Mouse (Mus musculus) megakaryocyte progenitor cell, adult 5-6 weeks (primary cell): Measurements from ENCODE around the gene Gpr62. TPM values are rescaled to one million over a fixed set of nuclear protein-coding genes. Genes with fewer than 3 reads are reported as not detected.

Experiments
- ATAC-seq: replicated peaks from 2 replicates; pipeline ENCODE4 v1.8.0; 2016; ENCODE audit warnings: mild to moderate bottlenecking, moderate TSS enrichment, inconsistent platforms; ENCODE audit not compliant: poor library complexity
- total RNA-seq, 2 experiments: library from RNA; stranded (forward) in 1 of 2; stranded (reverse) in 1 of 2; fragments of 157-497, 149-512 nt in 1 of 2; fragments of 200-1000 nt in 1 of 2; gene quantifications; 2 replicates each; pipeline versions ENCODE4 v1.2.3 to v1.2.4; 2015 to 2017

Gene Gpr62
- total RNA-seq, 2 experiments from 2014 or later: not detected

- ATAC-seq: peak; percentile 9
Observed at GRCm38 (mm10) chr9:106428719-106429220, 37.0 kb downstream of the Gpr62 start.

- peak; percentile 92 for ATAC-seq
Observed at GRCm38 (mm10) chr9:106421865-106422160, 43.9 kb downstream of the Gpr62 start.

DNA sequence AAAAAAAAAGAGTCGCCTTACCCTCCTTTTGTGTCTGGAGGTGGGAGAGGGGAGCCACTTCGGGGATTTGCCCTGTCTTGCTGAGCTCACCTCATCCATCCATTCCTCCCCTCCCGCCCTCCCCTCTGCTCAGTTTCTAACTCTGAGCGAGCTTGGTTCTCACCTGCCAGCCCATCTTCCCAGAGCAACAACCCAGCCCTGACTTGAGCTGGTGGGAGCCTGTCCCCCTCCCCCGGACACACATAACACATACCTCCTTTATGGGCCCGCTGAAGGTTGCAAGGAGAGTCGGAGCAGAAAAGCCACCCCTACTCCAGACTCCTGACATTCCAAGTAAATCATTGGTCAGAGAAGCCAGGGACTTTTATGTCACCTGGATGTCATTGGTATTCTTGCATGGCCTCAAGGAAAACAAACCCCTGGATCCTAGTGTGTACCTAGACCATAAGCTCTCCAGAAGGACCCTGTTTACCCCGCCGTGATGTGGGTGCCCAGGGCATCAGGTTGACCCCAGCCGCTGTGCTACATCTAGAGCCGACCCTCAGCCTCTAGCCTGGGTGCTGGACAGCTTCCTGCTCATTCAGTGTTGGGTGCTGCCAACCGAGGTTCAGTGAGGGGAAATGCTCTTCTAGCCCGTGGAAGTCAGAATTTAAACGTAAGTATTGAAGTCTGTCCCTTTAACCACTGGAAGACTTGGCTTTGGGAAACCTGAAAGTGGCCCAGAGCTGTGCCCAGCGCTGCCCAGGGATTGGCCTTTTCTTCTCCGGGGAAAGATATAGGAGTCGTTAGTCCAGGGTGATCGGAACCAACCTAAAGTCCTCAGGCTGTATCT is 44.5 kb downstream of the Gpr62 start:
- no peak for ATAC-seq

GRCm38 (mm10) chr9:106420608-106421007 is 45.1 kb downstream of the Gpr62 start:
- ATAC-seq: peak; percentile 22; the same call in 1 of the 2 replicates

- ATAC-seq: peak; percentile 63
Observed at GRCm38 (mm10) chr9:106417841-106418625, 47.7 kb downstream of the Gpr62 start.

DNA sequence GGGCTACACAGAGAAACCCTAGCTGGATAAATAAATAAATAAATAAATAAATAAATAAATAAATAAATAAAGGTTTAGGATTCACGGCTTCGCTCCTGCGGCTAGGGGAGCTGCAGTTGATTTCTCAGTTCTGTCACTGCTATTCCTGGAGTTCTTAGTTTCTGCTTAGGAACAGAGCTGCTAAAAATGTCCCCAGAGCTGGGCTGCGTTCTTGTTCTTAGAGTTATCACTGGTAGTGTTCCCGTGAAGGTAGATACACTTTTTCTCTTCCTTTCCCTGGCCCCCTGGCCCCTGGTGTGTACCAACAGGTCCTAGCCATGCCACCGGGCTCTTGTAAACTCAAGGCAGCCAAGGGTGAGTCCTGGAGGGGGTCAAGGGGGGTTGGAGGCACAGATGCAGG is 48.9 kb downstream of the Gpr62 start:
- no peak for ATAC-seq

Other genes with a start within 250 kb of the Gpr62 start
- gene Tlr9, start 243.3 kb downstream of the Gpr62 start, total RNA-seq (2015): 2.2 and 4.5 TPM in 2 replicates
- 0.37 and 0.46 TPM in 2 replicates for gene Tlr9, start 243.3 kb downstream of the Gpr62 start, total RNA-seq (2017)
- gene Alas1, start 217.3 kb downstream of the Gpr62 start, total RNA-seq (2015): 559 and 576 TPM in 2 replicates
- 961 and 988 TPM in 2 replicates for gene Alas1, start 217.3 kb downstream of the Gpr62 start, total RNA-seq (2017)
- gene Poc1a, start 184.9 kb downstream of the Gpr62 start, total RNA-seq (2015): 38.9 and 50.1 TPM in 2 replicates
- gene Poc1a, start 184.9 kb downstream of the Gpr62 start, total RNA-seq (2017): 33.2 and 43.8 TPM in 2 replicates
- gene Dusp7, start 97.3 kb downstream of the Gpr62 start, total RNA-seq (2015): 31.6 and 41.9 TPM in 2 replicates
- 10.8 and 15.0 TPM in 2 replicates for gene Dusp7, start 97.3 kb downstream of the Gpr62 start, total RNA-seq (2017)
- 3,403 and 3,618 TPM in 2 replicates for gene Rpl29, start 36.5 kb downstream of the Gpr62 start, total RNA-seq (2015)
- 1,606 and 1,752 TPM in 2 replicates for gene Rpl29, start 36.5 kb downstream of the Gpr62 start, total RNA-seq (2017)
- gene Acy1, start 27.6 kb downstream of the Gpr62 start, total RNA-seq (2015): 13.7 TPM in 2 replicates
- 27.2 and 31.3 TPM in 2 replicates for gene Acy1, start 27.6 kb downstream of the Gpr62 start, total RNA-seq (2017)
- gene Abhd14b, start 18.5 kb downstream of the Gpr62 start, total RNA-seq (2015): 15.8 and 19.1 TPM in 2 replicates
- gene Abhd14b, start 18.5 kb downstream of the Gpr62 start, total RNA-seq (2017): 8.4 and 11.7 TPM in 2 replicates
- 21.3 and 23.4 TPM in 2 replicates for gene Abhd14a, start 18.3 kb downstream of the Gpr62 start, total RNA-seq (2015)
- gene Abhd14a, start 18.3 kb downstream of the Gpr62 start, total RNA-seq (2017): 27.3 and 30.2 TPM in 2 replicates
- gene Pcbp4, start 12.6 kb downstream of the Gpr62 start, total RNA-seq (2015): 0.91 and 1.7 TPM in 2 replicates
- 0.96 and 2.7 TPM in 2 replicates for gene Pcbp4, start 12.6 kb downstream of the Gpr62 start, total RNA-seq (2017)
- gene Rrp9, start 10.0 kb upstream of the Gpr62 start, total RNA-seq (2015): 18.9 and 21.3 TPM in 2 replicates
- 45.2 and 50.1 TPM in 2 replicates for gene Rrp9, start 10.0 kb upstream of the Gpr62 start, total RNA-seq (2017)
- 5.9 and 7.0 TPM in 2 replicates for gene Parp3, start 11.0 kb upstream of the Gpr62 start, total RNA-seq (2015)
- 8.0 and 12.1 TPM in 2 replicates for gene Parp3, start 11.0 kb upstream of the Gpr62 start, total RNA-seq (2017)
- gene Iqcf1, start 34.0 kb upstream of the Gpr62 start, total RNA-seq (2015): not detected in 2 replicates
- not detected in 2 replicates for gene Iqcf1, start 34.0 kb upstream of the Gpr62 start, total RNA-seq (2017)
- gene Iqcf5, start 48.6 kb upstream of the Gpr62 start, total RNA-seq (2015): not detected in 2 replicates
- gene Iqcf5, start 48.6 kb upstream of the Gpr62 start, total RNA-seq (2017): not detected in 2 replicates
- gene Iqcf3, start 95.7 kb upstream of the Gpr62 start, total RNA-seq (2015): not detected in 2 replicates
- not detected in 2 replicates for gene Iqcf3, start 95.7 kb upstream of the Gpr62 start, total RNA-seq (2017)
- gene Iqcf4, start 105.1 kb upstream of the Gpr62 start, total RNA-seq (2015): not detected in 2 replicates
- not detected in 2 replicates for gene Iqcf4, start 105.1 kb upstream of the Gpr62 start, total RNA-seq (2017)
- gene Iqcf6, start 160.6 kb upstream of the Gpr62 start, total RNA-seq (2015): not detected in 2 replicates
- gene Iqcf6, start 160.6 kb upstream of the Gpr62 start, total RNA-seq (2017): not detected in 2 replicates
- gene Grm2, start 190.1 kb upstream of the Gpr62 start, total RNA-seq (2015): not detected in 2 replicates
- gene Grm2, start 190.1 kb upstream of the Gpr62 start, total RNA-seq (2017): not detected in 2 replicates
- 12.1 and 14.8 TPM in 2 replicates for gene Tex264, start 220.0 kb upstream of the Gpr62 start, total RNA-seq (2015)
- 19.6 and 21.9 TPM in 2 replicates for gene Tex264, start 220.0 kb upstream of the Gpr62 start, total RNA-seq (2017)